Mouse (Mus musculus): ENCODE measurements around the gene Rnf34. TPM values are rescaled to one million over a fixed set of nuclear protein-coding genes. Genes with fewer than 3 reads are reported as not detected.
A peak's percentile ranks its signal among the peaks of the same experiment; 100 is the strongest.

Gene Rnf34
- total and polyA plus RNA-seq, 2 experiments from 2014 or later = 32.1 to 46.6 TPM

DNA sequence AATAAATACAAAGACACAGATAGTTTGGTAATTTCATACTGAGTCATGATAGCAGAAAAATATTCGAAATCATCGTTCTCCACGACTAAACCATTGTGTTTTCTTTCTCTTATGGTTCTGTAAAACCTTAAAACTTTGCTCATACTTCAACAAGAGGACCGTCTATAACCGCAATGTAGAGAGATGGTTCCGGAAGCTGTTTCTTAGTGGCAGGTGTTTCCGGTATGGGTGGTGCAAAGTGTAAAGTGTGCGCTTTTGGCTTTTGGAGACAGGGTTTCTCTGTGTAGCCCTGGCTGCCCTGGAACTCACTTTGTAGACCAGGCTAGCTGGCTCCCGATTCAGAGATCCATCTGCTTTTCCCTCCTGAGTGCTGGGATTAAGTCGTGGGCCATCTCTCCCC is 17.3 kb upstream of the Rnf34 start:
- Histone ChIP-seq H3K9ac (no peak overlapping the region), H3K4me2 (ENCODE audit: low read depth) (no peak overlapping the region), H3K9me3 (ENCODE audit: low read length) (no peaks in the 10 kb centered on the region), H3K4me1 (ENCODE audit: insufficient read depth) (no peaks in the 10 kb centered on the region), H3K36me3 (ENCODE audit: insufficient read depth) (no peaks in the 10 kb centered on the region), H3K4me3 (ENCODE audit: low read depth, low read length) (no peak overlapping the region), H3K27me3 (ENCODE audit: insufficient read depth, low read length) (no peaks in the 10 kb centered on the region), H3K27ac (ENCODE audit: low read depth, low read length) (no peak overlapping the region)
- no peak for ATAC-seq
- 86% methylated on average over 10 of the region's 10 CpGs for WGBS
- no peak for DNase-seq
- no peak for TF ChIP-seq CTCF (IDR thresholded peaks at IDR 0.05; ENCODE audit: low read depth)

DNA sequence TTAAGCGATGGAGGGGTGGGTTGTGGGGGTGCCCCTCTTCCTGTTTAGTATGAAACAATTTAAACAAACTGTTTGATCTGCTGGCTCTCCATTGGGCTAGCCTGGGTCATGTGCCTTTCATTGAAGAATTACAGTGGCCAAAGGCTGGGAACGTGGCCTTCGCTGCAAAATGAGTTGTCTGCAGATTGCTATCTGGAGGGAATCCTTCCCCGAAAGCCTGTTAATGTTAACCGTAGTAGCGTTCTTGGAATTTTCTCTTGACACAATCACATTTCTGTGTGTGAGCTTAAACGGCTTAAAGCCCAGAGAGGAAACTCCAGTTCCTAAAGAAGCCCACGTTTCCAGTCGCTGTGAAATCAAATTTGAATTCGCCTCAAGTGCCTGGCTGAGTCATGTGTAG is 16.9 kb upstream of the Rnf34 start:
- Histone ChIP-seq H3K4me1 (ENCODE audit: insufficient read depth) (no peaks in the 10 kb centered on the region), H3K27me3 (ENCODE audit: insufficient read depth, low read length) (no peaks in the 10 kb centered on the region), H3K36me3 (ENCODE audit: insufficient read depth) (no peaks in the 10 kb centered on the region), H3K4me2 (ENCODE audit: low read depth) (no peak overlapping the region), H3K9ac (no peak overlapping the region), H3K4me3 (ENCODE audit: low read depth, low read length) (no peak overlapping the region), H3K27ac (ENCODE audit: low read depth, low read length) (no peak overlapping the region), H3K9me3 (ENCODE audit: low read length) (no peaks in the 10 kb centered on the region)
- WGBS = 81% methylated on average over 10 of the region's 10 CpGs
- DNase-seq (no peak), ATAC-seq (no peak)
- no peak for TF ChIP-seq CTCF (IDR thresholded peaks at IDR 0.05; ENCODE audit: low read depth)

DNA sequence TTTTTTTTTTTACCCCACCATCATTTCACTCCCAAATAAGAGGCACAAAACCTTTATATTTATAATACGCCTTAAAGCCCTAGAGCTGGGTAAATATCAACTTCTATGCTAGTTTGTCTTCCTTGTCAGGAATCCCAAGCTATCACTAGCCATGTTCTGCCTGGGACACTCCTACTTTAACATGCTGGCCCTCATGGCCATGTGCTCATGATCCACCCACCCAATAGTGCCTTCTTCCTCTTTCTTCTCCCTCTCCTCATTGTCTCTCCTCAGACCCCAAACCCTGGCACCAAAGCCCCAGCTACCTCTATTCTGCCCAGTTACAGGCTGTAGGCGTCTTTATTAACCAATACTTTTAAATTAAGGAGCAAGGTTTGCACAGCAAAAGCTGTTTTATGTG is 8.7 kb upstream of the Rnf34 start:
- Histone ChIP-seq H3K36me3 (ENCODE audit: insufficient read depth) (no peaks in the 10 kb centered on the region), H3K27me3 (ENCODE audit: insufficient read depth, low read length) (no peaks in the 10 kb centered on the region), H3K9ac (no peak overlapping the region), H3K4me2 (ENCODE audit: low read depth) (no peak overlapping the region), H3K27ac (ENCODE audit: low read depth, low read length) (no peak overlapping the region), H3K9me3 (ENCODE audit: low read length) (no peaks in the 10 kb centered on the region), H3K4me3 (ENCODE audit: low read depth, low read length) (no peak overlapping the region), H3K4me1 (ENCODE audit: insufficient read depth) (no peaks in the 10 kb centered on the region)
- ATAC-seq (no peak), DNase-seq (no peak)
- WGBS = 90% methylated on average over 2 of the region's 2 CpGs
- no peak for TF ChIP-seq CTCF (IDR thresholded peaks at IDR 0.05; ENCODE audit: low read depth)

DNA sequence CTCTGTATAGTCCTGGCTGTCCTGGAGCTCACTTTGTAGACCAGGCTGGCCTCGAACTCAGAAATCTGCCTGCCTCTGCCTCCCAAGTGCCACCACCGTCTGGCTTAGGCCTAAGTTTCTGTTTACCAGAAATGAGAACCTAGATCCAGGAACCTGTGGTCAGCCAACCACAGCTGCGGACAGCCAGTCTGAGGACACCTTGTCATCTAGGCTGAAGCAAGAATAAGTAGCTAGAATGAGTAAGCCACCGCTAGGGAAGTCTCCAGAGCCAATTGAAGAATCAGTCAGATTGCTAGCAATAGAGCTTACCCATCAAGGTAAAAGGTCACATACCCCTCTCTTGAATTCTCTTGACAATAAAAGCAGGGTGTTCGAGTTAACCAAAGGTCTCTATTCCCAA is 6.0 kb upstream of the Rnf34 start:
- H3K4me1 ChIP-seq (ENCODE audit: insufficient read depth) = no peaks in the 10 kb centered on the region

DNA sequence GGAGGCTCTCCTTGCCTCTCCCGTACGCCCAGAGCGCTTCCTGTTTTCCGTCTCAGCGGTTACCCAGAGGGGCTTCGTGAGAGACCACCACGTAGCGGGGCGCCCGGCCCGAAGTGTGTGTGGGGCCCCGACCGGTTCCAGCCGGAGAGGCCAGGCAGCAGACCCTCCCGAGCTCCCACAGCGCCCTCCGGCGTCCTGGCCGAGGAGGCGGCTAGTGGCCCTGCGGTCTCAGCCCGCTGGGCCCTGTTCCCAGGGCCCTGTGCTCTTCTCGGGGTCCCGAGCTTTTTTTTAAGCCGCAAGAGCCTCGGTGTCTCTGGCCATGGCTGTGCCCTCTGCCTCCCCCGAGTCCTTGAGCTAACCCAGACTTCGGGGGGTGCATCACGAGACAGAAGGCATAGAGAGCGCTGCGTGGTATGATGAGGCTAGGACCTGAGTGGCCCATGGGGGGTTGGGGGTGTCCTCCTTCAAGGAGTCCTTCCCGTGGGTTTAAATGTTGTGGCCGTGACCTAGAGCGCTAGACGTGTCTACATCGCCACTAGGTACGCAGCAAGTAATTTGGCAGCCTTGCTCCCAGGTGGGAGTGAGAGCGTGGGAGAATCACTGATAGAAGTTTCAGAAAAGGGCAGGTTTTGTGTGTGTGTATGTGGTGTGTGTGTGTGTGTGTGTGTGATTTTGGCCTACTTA is 613 bp downstream of the Rnf34 start:
- WGBS = 4% methylated on average over 38 of the region's 38 CpGs
- peak; percentile 79 for ATAC-seq
- peak overlapping the region; percentile 96 for H3K9ac ChIP-seq
- peak overlapping the region; percentile 79 for H3K4me3 ChIP-seq (ENCODE audit: low read depth, low read length)
- peaks cover 5% of the 10 kb centered on the region; the same call in 1 of the 2 replicates for H3K4me1 ChIP-seq (ENCODE audit: insufficient read depth)
- peak; percentile 52 for TF ChIP-seq CTCF (IDR thresholded peaks at IDR 0.05; ENCODE audit: low read depth)
- DNase-seq = no peak
- no peaks in the 10 kb centered on the region for H3K9me3 ChIP-seq (ENCODE audit: low read length)
- no peaks in the 10 kb centered on the region for H3K27me3 ChIP-seq (ENCODE audit: insufficient read depth, low read length)
- H3K4me2 ChIP-seq (ENCODE audit: low read depth) = peak overlapping the region; percentile 97
- H3K27ac ChIP-seq (ENCODE audit: low read depth, low read length) = peak overlapping the region; percentile 92
- H3K36me3 ChIP-seq (ENCODE audit: insufficient read depth) = no peaks in the 10 kb centered on the region

More for the DNA sequence above, 6.0 kb upstream of the Rnf34 start:
- no peak for DNase-seq
- H3K27me3 ChIP-seq (ENCODE audit: insufficient read depth, low read length) = no peaks in the 10 kb centered on the region
- H3K4me3 ChIP-seq (ENCODE audit: low read depth, low read length) = no peak overlapping the region
- ATAC-seq = no peak
- no peaks in the 10 kb centered on the region for H3K36me3 ChIP-seq (ENCODE audit: insufficient read depth)
- TF ChIP-seq CTCF (IDR thresholded peaks at IDR 0.05; ENCODE audit: low read depth) = no peak
- no peaks in the 10 kb centered on the region for H3K9me3 ChIP-seq (ENCODE audit: low read length)
- H3K9ac ChIP-seq = no peak overlapping the region
- WGBS = 88% methylated on average over 5 of the region's 5 CpGs
- no peak overlapping the region for H3K4me2 ChIP-seq (ENCODE audit: low read depth)
- H3K27ac ChIP-seq (ENCODE audit: low read depth, low read length) = no peak overlapping the region

DNA sequence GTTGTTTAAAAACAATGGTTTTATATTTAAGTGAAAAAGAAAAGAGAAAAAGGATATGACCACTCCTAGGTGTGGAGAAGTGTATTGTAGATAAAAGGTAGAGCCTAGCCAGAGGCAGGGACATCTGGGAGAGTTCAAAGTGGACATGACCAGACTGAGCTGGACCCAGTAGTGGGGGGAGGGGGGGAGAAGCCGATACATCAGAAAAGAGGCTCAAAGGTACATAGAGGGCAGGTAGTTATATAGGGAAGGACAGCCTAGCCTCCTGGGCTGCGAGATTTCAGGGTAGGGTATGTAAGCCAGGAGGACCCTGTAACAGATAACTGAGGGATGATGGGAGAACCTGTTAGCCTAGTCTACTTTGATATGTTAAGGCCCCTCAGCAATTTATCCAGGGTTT is 2.8 kb downstream of the Rnf34 start:
- H3K4me2 ChIP-seq (ENCODE audit: low read depth) = no peak overlapping the region
- no peaks in the 10 kb centered on the region for H3K27me3 ChIP-seq (ENCODE audit: insufficient read depth, low read length)
- no peak overlapping the region for H3K9ac ChIP-seq
- H3K4me1 ChIP-seq (ENCODE audit: insufficient read depth) = peaks cover 5% of the 10 kb centered on the region; the same call in 1 of the 2 replicates
- H3K36me3 ChIP-seq (ENCODE audit: insufficient read depth) = no peaks in the 10 kb centered on the region
- 92% methylated on average over 2 of the region's 2 CpGs for WGBS
- ATAC-seq = no peak
- no peak overlapping the region for H3K4me3 ChIP-seq (ENCODE audit: low read depth, low read length)
- no peak for TF ChIP-seq CTCF (IDR thresholded peaks at IDR 0.05; ENCODE audit: low read depth)
- H3K27ac ChIP-seq (ENCODE audit: low read depth, low read length) = no peak overlapping the region
- DNase-seq = no peak
- no peaks in the 10 kb centered on the region for H3K9me3 ChIP-seq (ENCODE audit: low read length)

DNA sequence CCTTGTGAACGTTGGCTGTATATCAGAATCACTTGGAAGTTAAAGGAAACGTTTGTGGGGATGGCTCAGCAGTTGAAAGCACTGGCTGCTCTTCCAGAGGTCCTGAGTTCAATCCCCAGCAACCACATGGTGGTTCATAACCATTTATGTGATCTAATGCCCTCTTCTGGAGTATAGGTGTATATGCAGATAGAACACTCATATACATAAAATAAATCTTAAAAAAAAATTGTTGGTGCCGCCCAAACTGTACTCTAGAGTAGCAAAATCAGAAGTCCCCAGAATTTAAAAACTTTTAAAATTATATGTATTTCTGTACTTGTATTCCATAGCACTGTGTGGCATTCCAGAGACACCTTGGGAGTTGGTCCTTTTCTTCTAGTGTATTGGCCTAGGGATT is 6.0 kb downstream of the Rnf34 start:
- ATAC-seq (no peak), DNase-seq (no peak)
- WGBS = 83% methylated on average over 3 of the region's 3 CpGs
- Histone ChIP-seq H3K27ac (ENCODE audit: low read depth, low read length) (no peak overlapping the region), H3K36me3 (ENCODE audit: insufficient read depth) (no peaks in the 10 kb centered on the region), H3K27me3 (ENCODE audit: insufficient read depth, low read length) (no peaks in the 10 kb centered on the region), H3K4me2 (ENCODE audit: low read depth) (no peak overlapping the region), H3K4me3 (ENCODE audit: low read depth, low read length) (no peak overlapping the region), H3K9ac (no peak overlapping the region), H3K4me1 (ENCODE audit: insufficient read depth) (peaks cover 2% of the 10 kb centered on the region; the same call in 1 of the 2 replicates), H3K9me3 (ENCODE audit: low read length) (no peaks in the 10 kb centered on the region)
- TF ChIP-seq CTCF (IDR thresholded peaks at IDR 0.05; ENCODE audit: low read depth) = no peak

Measured in forebrain, postnatal 0 days (tissue).